Mouse (Mus musculus): ENCODE results near the gene Lrig1. TPM values are rescaled to one million over a fixed set of nuclear protein-coding genes. Genes with fewer than 3 reads are reported as not detected.

Lrig1 gene
- polyA plus RNA-seq, 1 experiment from 2014 or later = 28.9 TPM

DNA sequence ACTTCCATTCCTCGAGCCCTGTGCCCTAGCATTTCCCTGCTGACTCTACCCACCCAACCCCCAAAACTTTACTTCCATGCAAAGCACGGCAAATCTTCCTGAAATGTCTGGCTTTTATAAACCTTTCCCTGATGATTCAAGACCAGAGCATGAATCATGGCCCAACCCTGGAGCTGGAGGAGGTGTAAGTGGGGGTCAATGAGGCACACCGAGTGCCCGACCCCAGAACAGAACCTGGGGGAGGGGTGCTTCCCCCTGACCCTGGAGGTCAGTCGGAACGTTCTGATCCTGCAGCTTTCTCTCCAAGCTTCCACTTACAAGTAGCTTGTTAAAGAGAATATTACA, 41.9 kb downstream of the Lrig1 start:
- H3K9me3 ChIP-seq (replicated peaks) = no peaks in the 10 kb centered on the region
- peaks cover 10% of the 10 kb centered on the region; the same call in 1 of the 2 replicates for H3K36me3 ChIP-seq
- H3K27me3 ChIP-seq = no peaks in the 10 kb centered on the region
- peaks cover 42% of the 10 kb centered on the region for H3K4me1 ChIP-seq
- no peak overlapping the region for H3K9ac ChIP-seq
- H3K4me2 ChIP-seq (replicated peaks) = no peak overlapping the region
- no peak overlapping the region for H3K4me3 ChIP-seq (replicated peaks)
- ATAC-seq (ENCODE audit: insufficient number of reproducible peaks, low FRiP score, low TSS enrichment, low read depth) = no peak
- 30% methylated on average over 6 of the region's 6 CpGs for WGBS
- H3K27ac ChIP-seq (replicated peaks) = 0 out of 2 replicates have a peak overlapping the region, but pooled peaks have one; percentile 22

DNA sequence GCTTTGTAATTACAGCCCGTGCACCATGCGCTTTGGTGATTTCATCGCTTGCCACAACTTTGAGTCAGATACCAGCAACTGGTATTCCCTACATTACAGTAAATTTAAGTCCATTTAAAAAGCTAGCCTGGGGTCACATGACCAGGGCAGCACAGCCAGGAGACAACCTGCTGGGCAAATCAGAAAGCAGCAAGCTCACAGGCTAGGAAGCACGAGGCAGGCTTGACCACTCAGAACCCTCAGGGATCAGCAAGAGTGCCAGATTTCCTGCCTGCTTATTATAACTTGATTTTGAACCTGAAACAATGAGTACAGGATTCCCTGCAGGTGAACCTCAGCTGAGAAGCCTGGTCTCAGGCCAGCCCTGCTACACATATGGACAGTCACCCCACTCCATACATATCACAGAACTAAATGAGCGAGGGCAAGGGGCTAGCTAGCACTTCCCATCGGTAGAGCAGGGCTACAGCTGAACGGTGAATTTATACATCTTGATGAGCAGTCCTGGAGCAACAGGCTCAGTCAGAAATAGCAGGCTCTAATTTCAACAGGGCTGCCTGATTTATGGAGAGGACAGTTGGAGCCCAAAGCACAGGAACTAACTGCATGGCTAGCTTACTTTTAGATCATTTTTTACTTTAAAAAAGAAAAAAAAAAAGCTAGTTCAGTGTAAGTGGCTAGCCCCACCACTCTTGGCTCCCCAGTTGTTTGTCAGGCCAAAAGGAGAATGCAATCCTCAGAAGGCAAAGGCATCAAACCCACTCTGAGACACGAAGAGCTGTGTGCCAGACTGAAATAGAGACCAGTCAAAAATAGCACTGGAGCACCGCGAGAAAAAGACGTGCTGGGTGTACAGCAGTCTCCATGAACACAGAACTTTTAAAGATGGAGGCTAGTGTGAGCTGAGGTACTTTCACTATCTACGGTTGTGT, 42.5 kb downstream of the Lrig1 start:
- Histone ChIP-seq H3K4me2 (replicated peaks) (no peak overlapping the region), H3K27me3 (no peaks in the 10 kb centered on the region), H3K9me3 (replicated peaks) (no peaks in the 10 kb centered on the region), H3K27ac (replicated peaks) (peak overlapping the region; percentile 22), H3K9ac (no peak overlapping the region), H3K4me1 (peaks cover 43% of the 10 kb centered on the region), H3K36me3 (peaks cover 8% of the 10 kb centered on the region; the same call in 1 of the 2 replicates), H3K4me3 (replicated peaks) (no peak overlapping the region)
- no peak for ATAC-seq (ENCODE audit: insufficient number of reproducible peaks, low FRiP score, low TSS enrichment, low read depth)
- WGBS = 58% methylated on average over 12 of the region's 12 CpGs

DNA sequence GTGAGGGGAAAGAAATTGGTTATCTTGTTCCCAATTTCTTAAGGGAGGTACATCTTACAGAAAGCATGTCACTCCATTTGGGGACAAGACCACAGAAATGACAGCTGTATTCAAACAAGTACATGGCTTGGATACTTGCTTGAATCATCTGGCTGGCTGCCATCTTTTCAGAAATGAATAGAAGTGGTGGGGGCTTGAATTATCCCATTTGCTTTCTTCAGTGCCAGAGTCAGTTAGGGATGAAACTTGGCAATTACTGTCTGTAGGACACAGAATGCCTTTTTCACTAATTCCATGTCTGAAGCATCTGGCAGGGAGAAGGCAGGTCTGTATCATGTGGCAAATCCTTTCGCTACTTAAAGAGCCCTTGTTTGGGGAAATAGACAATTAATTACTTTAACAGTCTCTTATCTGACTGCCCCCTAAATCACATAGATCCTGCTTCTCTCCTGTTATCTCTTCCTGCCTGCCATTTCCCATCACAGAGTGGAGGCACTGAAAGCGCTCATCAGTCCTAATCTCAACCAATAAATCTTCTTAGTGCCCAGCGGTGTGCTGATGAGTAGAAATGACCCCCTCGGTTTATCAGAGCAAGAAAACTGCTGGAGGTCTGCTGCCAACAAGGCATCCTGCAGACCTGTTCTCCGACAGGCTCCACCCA, 44.0 kb downstream of the Lrig1 start:
- no peak for ATAC-seq (ENCODE audit: insufficient number of reproducible peaks, low FRiP score, low TSS enrichment, low read depth)
- H3K4me2 ChIP-seq (replicated peaks) = no peak overlapping the region
- no peaks in the 10 kb centered on the region for H3K9me3 ChIP-seq (replicated peaks)
- H3K27ac ChIP-seq (replicated peaks) = 0 out of 2 replicates have a peak overlapping the region, but pooled peaks have one; percentile 13
- H3K4me3 ChIP-seq (replicated peaks) = no peak overlapping the region
- H3K27me3 ChIP-seq = no peaks in the 10 kb centered on the region
- 57% methylated on average over 5 of the region's 5 CpGs for WGBS
- H3K36me3 ChIP-seq = peaks cover 8% of the 10 kb centered on the region; the same call in 1 of the 2 replicates
- peaks cover 47% of the 10 kb centered on the region for H3K4me1 ChIP-seq
- H3K9ac ChIP-seq = no peak overlapping the region

DNA sequence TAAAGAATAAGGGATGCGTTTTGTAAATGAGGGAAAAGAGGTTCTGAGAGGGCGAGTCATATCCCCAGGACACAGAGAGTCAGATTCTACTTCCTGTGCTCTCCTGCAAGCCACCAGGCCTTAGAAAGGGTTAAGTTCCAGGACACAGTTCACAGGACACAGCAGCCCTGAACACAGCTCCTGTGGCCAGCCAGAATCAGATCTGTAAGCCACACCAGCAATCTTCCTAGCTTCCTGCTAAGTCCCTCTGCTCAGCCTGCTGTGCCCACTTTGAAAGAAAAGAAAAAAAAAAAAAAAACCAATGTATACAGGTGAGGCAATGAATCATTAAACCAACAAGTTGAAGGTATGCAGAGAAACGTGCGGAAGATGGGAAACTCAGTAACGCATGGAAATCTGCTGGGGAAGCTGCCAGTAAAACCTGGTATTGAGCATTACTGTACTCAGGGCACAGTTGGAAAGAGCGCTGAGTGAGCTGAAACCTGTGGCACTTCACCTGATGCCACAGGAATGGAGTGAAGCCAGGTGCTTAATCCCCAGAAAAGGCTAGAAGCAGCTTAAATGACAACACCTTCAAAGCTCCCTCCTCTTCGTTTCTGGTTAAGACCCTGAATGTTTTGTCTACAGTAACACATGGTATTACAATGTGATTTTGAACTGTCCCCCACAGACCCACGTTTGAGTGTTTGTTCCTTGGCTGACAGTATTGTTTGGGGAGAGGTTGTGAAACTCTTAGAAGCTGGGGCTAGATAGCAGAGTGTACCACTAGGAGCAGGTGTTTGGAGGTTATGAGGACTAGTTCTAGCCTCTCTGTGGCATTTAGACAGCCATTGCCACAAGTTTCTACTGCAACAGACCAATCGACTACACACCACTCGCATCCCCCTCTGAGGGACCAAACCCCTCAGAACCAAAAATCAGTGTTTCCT, 46.3 kb downstream of the Lrig1 start:
- no peak for ATAC-seq (ENCODE audit: insufficient number of reproducible peaks, low FRiP score, low TSS enrichment, low read depth)
- WGBS = 61% methylated on average over 10 of the region's 10 CpGs

DNA sequence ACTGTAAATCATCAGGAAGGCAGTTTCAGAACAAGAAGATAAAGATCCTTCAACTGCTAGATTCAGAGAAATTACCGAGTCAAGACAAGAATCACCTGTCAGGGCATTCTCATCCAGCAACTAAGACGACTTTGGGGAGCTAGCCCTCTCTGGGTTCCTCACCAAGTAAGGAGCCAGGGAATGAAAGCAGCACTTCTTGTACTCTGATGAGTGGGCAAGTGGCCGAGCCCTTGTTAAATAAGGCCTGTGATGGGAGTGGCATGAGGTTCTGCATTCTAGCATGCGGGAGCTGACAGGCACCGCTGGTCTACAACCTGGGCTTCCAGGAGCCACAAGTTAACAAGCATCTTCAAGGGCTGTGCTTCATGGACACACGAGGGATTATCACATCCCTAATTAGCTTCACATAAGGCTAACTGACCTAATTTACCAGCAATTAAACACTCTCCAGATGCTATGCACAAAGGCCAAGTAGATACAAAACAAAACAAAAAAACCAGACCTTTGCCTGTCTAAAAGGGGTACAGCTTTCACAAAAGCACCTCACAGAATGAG, 47.2 kb downstream of the Lrig1 start:
- 69% methylated on average over 6 of the region's 6 CpGs for WGBS
- Histone ChIP-seq H3K9ac (no peak overlapping the region), H3K4me3 (replicated peaks) (no peak overlapping the region), H3K9me3 (replicated peaks) (no peaks in the 10 kb centered on the region), H3K4me2 (replicated peaks) (no peak overlapping the region), H3K4me1 (peaks cover 54% of the 10 kb centered on the region), H3K27me3 (no peaks in the 10 kb centered on the region), H3K36me3 (no peaks in the 10 kb centered on the region; the same call in 1 of the 2 replicates), H3K27ac (replicated peaks) (no peak overlapping the region)
- ATAC-seq (ENCODE audit: insufficient number of reproducible peaks, low FRiP score, low TSS enrichment, low read depth) = no peak

More for the DNA sequence above, 46.3 kb downstream of the Lrig1 start:
- no peak overlapping the region for H3K9ac ChIP-seq
- no peak overlapping the region for H3K4me2 ChIP-seq (replicated peaks)
- no peaks in the 10 kb centered on the region; the same call in 1 of the 2 replicates for H3K36me3 ChIP-seq
- no peak overlapping the region for H3K27ac ChIP-seq (replicated peaks)
- peaks cover 51% of the 10 kb centered on the region for H3K4me1 ChIP-seq
- no peak overlapping the region for H3K4me3 ChIP-seq (replicated peaks)
- H3K27me3 ChIP-seq = no peaks in the 10 kb centered on the region
- no peaks in the 10 kb centered on the region for H3K9me3 ChIP-seq (replicated peaks)

DNA sequence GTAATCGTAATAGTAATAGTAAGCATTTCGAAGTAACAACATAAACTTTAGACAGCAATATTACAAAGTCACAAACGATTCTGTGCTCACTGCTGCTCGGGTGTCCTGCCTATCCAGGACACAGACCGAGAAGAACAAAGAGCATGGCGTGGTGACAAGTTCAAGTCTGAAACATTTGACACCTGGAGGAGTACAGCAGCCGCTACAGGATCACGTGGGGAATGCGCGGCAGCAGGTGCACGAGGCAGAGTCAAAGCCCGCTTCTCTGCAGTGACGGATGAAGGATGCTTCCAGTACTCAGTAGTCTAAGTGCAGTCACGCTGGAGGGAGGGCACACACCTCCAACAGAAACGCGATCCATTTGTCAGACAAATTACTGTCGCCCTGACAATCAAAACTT, 48.4 kb downstream of the Lrig1 start:
- Histone ChIP-seq H3K27me3 (no peaks in the 10 kb centered on the region), H3K36me3 (no peaks in the 10 kb centered on the region; the same call in 1 of the 2 replicates), H3K4me2 (replicated peaks) (no peak overlapping the region), H3K4me1 (peaks cover 54% of the 10 kb centered on the region), H3K4me3 (replicated peaks) (no peak overlapping the region), H3K27ac (replicated peaks) (no peak overlapping the region), H3K9me3 (replicated peaks) (no peaks in the 10 kb centered on the region), H3K9ac (no peak overlapping the region)
- 77% methylated on average over 17 of the region's 17 CpGs for WGBS
- ATAC-seq (ENCODE audit: insufficient number of reproducible peaks, low FRiP score, low TSS enrichment, low read depth) = no peak

DNA sequence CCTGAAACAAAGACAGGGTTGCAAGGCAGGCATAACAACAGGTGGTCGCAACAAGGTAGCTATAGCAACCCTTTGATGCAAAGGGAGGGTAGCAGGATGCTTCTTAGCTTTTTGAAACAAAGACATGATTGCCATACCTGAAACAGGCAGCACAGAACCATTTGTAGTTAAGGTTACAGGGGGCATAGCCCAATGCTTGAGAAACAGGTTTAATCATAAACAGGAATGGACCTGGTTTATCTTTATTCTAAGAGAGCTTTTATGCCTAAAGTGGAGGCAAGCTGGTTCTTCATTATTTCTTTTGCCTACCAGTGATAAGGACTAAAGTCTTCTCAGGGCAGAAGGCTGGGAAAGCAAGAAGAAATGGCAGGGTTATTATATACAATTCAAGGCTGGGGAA, 50.3 kb downstream of the Lrig1 start:
- no peaks in the 10 kb centered on the region for H3K27me3 ChIP-seq
- ATAC-seq (ENCODE audit: insufficient number of reproducible peaks, low FRiP score, low TSS enrichment, low read depth) = no peak
- H3K9ac ChIP-seq = no peak overlapping the region
- no peaks in the 10 kb centered on the region for H3K9me3 ChIP-seq (replicated peaks)
- no peak overlapping the region for H3K27ac ChIP-seq (replicated peaks)
- peaks cover 61% of the 10 kb centered on the region for H3K4me1 ChIP-seq
- 88% methylated on average over 1 of the region's 1 CpGs for WGBS
- H3K4me2 ChIP-seq (replicated peaks) = no peak overlapping the region
- H3K36me3 ChIP-seq = no peaks in the 10 kb centered on the region; the same call in 1 of the 2 replicates
- H3K4me3 ChIP-seq (replicated peaks) = no peak overlapping the region

DNA sequence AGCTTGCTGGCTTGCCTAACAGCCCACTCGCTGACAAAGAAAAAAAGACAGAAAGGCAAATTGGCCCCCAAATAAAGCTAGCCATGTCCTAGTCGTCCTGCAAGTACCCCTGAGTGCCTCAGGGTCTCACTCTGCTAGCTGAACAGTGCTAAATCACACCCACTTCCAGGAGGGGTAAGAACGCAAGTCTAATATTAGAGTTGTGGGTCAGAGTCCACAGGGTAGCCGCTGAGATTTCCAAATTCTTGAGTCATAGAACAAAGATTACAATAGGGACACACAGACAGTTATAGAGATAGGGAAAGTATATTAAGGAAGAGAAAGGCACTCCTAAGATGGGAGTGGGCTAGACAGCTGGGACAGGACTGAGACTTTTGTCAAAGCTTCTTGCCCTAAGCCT, 51.5 kb downstream of the Lrig1 start:
- no peak for ATAC-seq (ENCODE audit: insufficient number of reproducible peaks, low FRiP score, low TSS enrichment, low read depth)
- 36% methylated on average over 4 of the region's 4 CpGs for WGBS
- Histone ChIP-seq H3K4me2 (replicated peaks) (peak overlapping the region; percentile 29; the same call in 1 of the 2 replicates), H3K4me1 (peaks cover 63% of the 10 kb centered on the region), H3K4me3 (replicated peaks) (no peak overlapping the region), H3K27ac (replicated peaks) (peak overlapping the region; percentile 84), H3K9me3 (replicated peaks) (no peaks in the 10 kb centered on the region), H3K36me3 (no peaks in the 10 kb centered on the region; the same call in 1 of the 2 replicates), H3K27me3 (no peaks in the 10 kb centered on the region), H3K9ac (no peak overlapping the region)

DNA sequence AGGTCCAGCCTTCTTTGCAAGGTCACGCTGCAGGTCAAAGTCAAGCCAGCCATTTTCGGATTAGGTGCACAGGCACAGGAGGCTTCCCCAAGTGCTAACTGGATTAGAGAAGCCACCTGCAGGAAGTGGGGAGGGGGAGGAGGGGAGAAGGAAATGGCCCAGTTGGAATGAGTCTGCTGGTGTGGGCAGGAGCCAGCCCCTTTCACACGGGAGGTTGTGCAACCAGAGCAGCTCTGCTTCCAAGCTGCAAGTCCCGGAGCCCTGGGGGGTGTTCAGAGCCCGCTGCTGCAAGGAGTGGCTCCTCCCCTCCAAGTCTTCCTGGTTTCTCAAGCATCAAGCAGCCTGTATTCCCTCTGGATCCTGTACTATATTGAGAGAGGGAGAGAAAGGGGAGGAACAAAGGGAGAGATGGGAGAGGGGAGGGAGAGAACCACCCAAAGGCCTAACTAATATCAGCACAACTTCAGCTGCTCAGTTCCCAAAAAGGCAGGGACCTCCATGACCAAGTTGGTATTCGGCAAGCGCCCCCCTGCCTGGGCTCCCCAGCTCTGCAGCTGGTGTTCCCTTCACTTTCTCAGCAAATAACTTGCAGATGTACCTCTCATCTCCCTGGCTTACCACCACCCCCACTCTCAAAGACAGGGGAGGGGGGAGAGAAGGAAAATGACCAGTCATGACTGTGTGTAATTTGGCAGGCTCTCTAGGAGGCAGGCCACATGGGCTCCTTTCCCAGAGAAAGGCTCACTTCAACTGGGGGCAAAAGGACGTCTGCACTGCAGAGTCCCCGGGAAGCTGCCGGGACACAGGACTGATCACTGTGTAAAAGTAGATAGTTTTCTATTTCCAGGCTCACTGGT, 52.2 kb downstream of the Lrig1 start:
- no peaks in the 10 kb centered on the region; the same call in 1 of the 2 replicates for H3K36me3 ChIP-seq
- H3K9me3 ChIP-seq (replicated peaks) = no peaks in the 10 kb centered on the region
- H3K27me3 ChIP-seq = no peaks in the 10 kb centered on the region
- 7% methylated on average over 10 of the region's 10 CpGs for WGBS
- H3K4me3 ChIP-seq (replicated peaks) = no peak overlapping the region
- ATAC-seq (ENCODE audit: insufficient number of reproducible peaks, low FRiP score, low TSS enrichment, low read depth) = peak; percentile 88
- H3K27ac ChIP-seq (replicated peaks) = peak overlapping the region; percentile 84
- H3K9ac ChIP-seq = no peak overlapping the region
- peaks cover 58% of the 10 kb centered on the region for H3K4me1 ChIP-seq
- peak overlapping the region; percentile 29 for H3K4me2 ChIP-seq (replicated peaks)

DNA sequence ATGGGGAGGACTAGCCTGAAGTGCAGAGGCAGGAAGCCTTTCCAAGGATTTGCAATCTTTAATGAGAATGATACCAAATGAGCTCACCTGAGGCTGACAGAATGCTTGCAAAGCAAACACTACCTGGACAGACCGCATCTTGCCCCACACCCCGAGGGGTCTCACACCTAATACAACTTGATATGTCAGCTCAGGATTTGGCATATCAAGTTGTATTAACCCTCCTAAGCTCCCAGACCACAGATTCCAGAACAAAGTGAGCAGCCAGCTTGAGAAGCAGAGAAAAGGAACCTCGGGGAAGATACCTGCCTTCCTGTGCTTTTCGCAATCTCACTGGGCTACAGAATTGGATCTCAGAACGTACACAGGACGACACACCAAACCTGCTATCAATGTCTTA, 53.1 kb downstream of the Lrig1 start:
- Histone ChIP-seq H3K36me3 (no peaks in the 10 kb centered on the region), H3K27ac (replicated peaks) (peak overlapping the region; percentile 84), H3K4me2 (replicated peaks) (no peak overlapping the region), H3K9ac (no peak overlapping the region), H3K9me3 (replicated peaks) (no peaks in the 10 kb centered on the region), H3K4me3 (replicated peaks) (no peak overlapping the region), H3K4me1 (peaks cover 54% of the 10 kb centered on the region), H3K27me3 (no peaks in the 10 kb centered on the region)
- 50% methylated on average over 6 of the region's 6 CpGs for WGBS
- no peak for ATAC-seq (ENCODE audit: insufficient number of reproducible peaks, low FRiP score, low TSS enrichment, low read depth)

Data from embryonic facial prominence, embryonic 15.5 days (tissue).